In genomic region chr5:96916897-96917296, GRCm38 (mm10) we compare ENCODE assay signal across 7 mouse cellular contexts.
DNase-seq lines count a peak whose midpoint lies in the region; ATAC-seq lines count a peak whose summit lies in the region.

No protein-coding gene starts in this region.

- H3K27ac ChIP-seq in kidney, embryonic 16.5 days (ENCODE audit: low read length) = peak overlapping the region; percentile 84
- H3K27ac ChIP-seq in macrophage = peak overlapping the region; percentile 96

- no peak for DNase-seq in kidney, adult 8-10 months
- DNase-seq in CD4-positive helper T cell, adult 2 months (ENCODE audit: low read depth, low spot score) = peak; percentile 87
- DNase-seq in Muller cell, postnatal 12 days (ENCODE audit: inconsistent ontology term) = peak; percentile 62
- DNase-seq in adrenal gland, adult 18-20 months (ENCODE audit: low spot score in 2 of 2) = no peak
- DNase-seq in cerebellum, adult 11 months = no peak

- no peaks in the 10 kb centered on the region for H3K27me3 ChIP-seq in kidney, embryonic 16.5 days (ENCODE audit: insufficient read depth, low read length)

- peaks cover 9% of the 10 kb centered on the region for H3K4me1 ChIP-seq in kidney, embryonic 16.5 days (ENCODE audit: insufficient read depth, low read length)

- H3K79me2 ChIP-seq in macrophage (ENCODE audit: inconsistent target) = peaks cover 18% of the 10 kb centered on the region

- H3K9ac ChIP-seq in kidney, embryonic 16.5 days (replicated peaks; ENCODE audit: low read length) = no peak overlapping the region

- no peaks in the 10 kb centered on the region for H3K36me3 ChIP-seq in kidney, embryonic 16.5 days (ENCODE audit: insufficient read depth, low read length)
- H3K36me3 ChIP-seq in macrophage (ENCODE audit: inconsistent target) = no peaks in the 10 kb centered on the region

- H3K9me3 ChIP-seq in kidney, embryonic 16.5 days (ENCODE audit: low read length) = no peaks in the 10 kb centered on the region

- H3K4me3 ChIP-seq in kidney, embryonic 16.5 days (ENCODE audit: low read length) = no peak overlapping the region
- no peak overlapping the region for H3K4me3 ChIP-seq in macrophage (ENCODE audit: inconsistent target)

- WGBS in kidney, embryonic 16.5 days = 77% methylated on average over 6 of the region's 6 CpGs
- WGBS in macrophage (ENCODE audit: missing documents) = 27% methylated on average over 6 of the region's 6 CpGs

- ATAC-seq in kidney, embryonic 16.5 days (ENCODE audit: low FRiP score, low TSS enrichment) = no peak

- H3K4me2 ChIP-seq in kidney, embryonic 16.5 days (replicated peaks; ENCODE audit: low read depth, low read length) = no peak overlapping the region

Comparison
In these comparisons a context has a peak if more than half of its experiments do, and no peak if none do; other contexts are left out.
1. DNase-seq: peak in CD4-positive helper T cell, adult 2 months (single experiment) and Muller cell, postnatal 12 days (single experiment); none in kidney, adult 8-10 months (0 of 2), adrenal gland, adult 18-20 months (0 of 2) and cerebellum, adult 11 months (single experiment).